Mouse (Mus musculus) adrenal gland, adult 2 months (tissue): ENCODE measurements at regions not wholly inside any gene's neighbourhood (a gene's known extent, or its start where the extent isn't known, plus 50 kb on each side); places are given as distances from the start of the nearest gene placed in this dataset.

Source experiments
- DNase-seq: peaks from one replicate; pipeline ENCODE4 v3.0.0; 2021

- DNase-seq: no peak
Observed at GRCm38 (mm10) chr10:19139234-19139633, 123.8 kb upstream of the Tnfaip3 start.

- no peak for DNase-seq
Observed at GRCm38 (mm10) chr10:19138258-19138657, 122.8 kb upstream of the Tnfaip3 start.

- DNase-seq: no peak
Observed at GRCm38 (mm10) chr10:19127581-19128291, 112.3 kb upstream of the Tnfaip3 start.

GRCm38 (mm10) chr10:19126922-19127321, 111.5 kb upstream of the Tnfaip3 start:
- DNase-seq: no peak

GRCm38 (mm10) chr10:19126438-19126837, 111.0 kb upstream of the Tnfaip3 start:
- DNase-seq: peak; percentile 13

GRCm38 (mm10) chr10:19123691-19124090, 108.2 kb upstream of the Tnfaip3 start:
- no peak for DNase-seq

- peak; percentile 18 for DNase-seq
Observed at GRCm38 (mm10) chr10:19122221-19122620, 106.8 kb upstream of the Tnfaip3 start.

GRCm38 (mm10) chr10:19119281-19120049, 104.0 kb upstream of the Tnfaip3 start:
- DNase-seq: no peak

- DNase-seq: no peak
Observed at GRCm38 (mm10) chr10:19118569-19119280, 103.3 kb upstream of the Tnfaip3 start.

GRCm38 (mm10) chr10:19117071-19117605, 101.7 kb upstream of the Tnfaip3 start:
- DNase-seq: no peak

- DNase-seq: no peak
Observed at GRCm38 (mm10) chr10:19112459-19112858, 97.0 kb upstream of the Tnfaip3 start.

- DNase-seq: no peak
Observed at GRCm38 (mm10) chr10:19105231-19105681, 89.8 kb upstream of the Tnfaip3 start.

- DNase-seq: no peak
Observed at GRCm38 (mm10) chr10:19104671-19105203, 89.3 kb upstream of the Tnfaip3 start.

GRCm38 (mm10) chr10:19099369-19100285, 84.2 kb upstream of the Tnfaip3 start:
- DNase-seq: no peak

GRCm38 (mm10) chr10:19094297-19094696, 78.8 kb upstream of the Tnfaip3 start:
- DNase-seq: peak; percentile 33

- DNase-seq: no peak
Observed at GRCm38 (mm10) chr10:19093689-19094088, 78.2 kb upstream of the Tnfaip3 start.

GRCm38 (mm10) chr10:19091949-19092348, 76.5 kb upstream of the Tnfaip3 start:
- DNase-seq: no peak

- DNase-seq: no peak
Observed at GRCm38 (mm10) chr10:19091110-19091509, 75.7 kb upstream of the Tnfaip3 start.

- no peak for DNase-seq
Observed at GRCm38 (mm10) chr10:19086995-19087394, 71.5 kb upstream of the Tnfaip3 start.

GRCm38 (mm10) chr10:19082136-19082535, 66.7 kb upstream of the Tnfaip3 start:
- no peak for DNase-seq

GRCm38 (mm10) chr10:19078047-19078446, 62.6 kb upstream of the Tnfaip3 start:
- DNase-seq: no peak
